ENCODE assay signal across 8 mouse cellular contexts in the genomic region with DNA sequence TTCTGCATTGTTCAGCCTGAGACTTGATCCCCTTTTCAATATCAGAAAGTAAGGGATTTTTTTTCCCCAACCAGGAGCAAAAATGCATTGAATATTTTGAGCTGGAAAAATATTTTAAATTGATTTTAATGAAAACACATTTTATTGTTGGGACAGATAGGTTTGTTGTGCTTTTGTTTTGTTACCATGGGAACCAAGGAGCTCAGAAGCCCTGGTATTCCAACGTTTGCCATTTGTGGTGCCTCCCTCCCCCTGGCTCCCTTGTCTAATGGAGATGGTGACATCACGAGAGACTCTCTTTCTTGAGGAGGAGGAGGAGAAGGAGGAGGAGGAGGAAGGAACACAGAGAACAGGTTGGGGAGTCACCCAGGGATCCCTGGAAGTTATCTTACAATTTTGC.
DNase-seq lines count a peak whose midpoint lies in the region; ATAC-seq and TF ChIP-seq lines count a peak whose summit lies in the region.

No protein-coding gene starts in this region.

- H3K4me1 ChIP-seq in heart, embryonic 15.5 days (replicated peaks) = peaks cover 55% of the 10 kb centered on the region

- H3K36me3 ChIP-seq in heart, embryonic 15.5 days = peaks cover 30% of the 10 kb centered on the region
- peaks cover 33% of the 10 kb centered on the region for H3K36me3 ChIP-seq in macrophage (ENCODE audit: inconsistent target)

- 18% methylated on average over 2 of the region's 2 CpGs for WGBS in heart, embryonic 15.5 days
- WGBS in macrophage (ENCODE audit: missing documents) = 45% methylated on average over 2 of the region's 2 CpGs

- DNase-seq in gastrocnemius, adult 2 months = no peak
- no peak for DNase-seq in gastrocnemius, postnatal 25 days
- DNase-seq in NIH3T3 (ENCODE audit: low read depth) = peak; percentile 74
- DNase-seq in right cerebral cortex, postnatal 4 days = no peak
- no peak for DNase-seq in natural killer cell, adult 2 months (ENCODE audit: low spot score in 2 of 2)

- H3K27me3 ChIP-seq in heart, embryonic 15.5 days = no peaks in the 10 kb centered on the region

- no peak overlapping the region for H3K4me2 ChIP-seq in heart, embryonic 15.5 days

- no peak overlapping the region for H3K9ac ChIP-seq in heart, embryonic 15.5 days

- no peaks in the 10 kb centered on the region for H3K9me3 ChIP-seq in heart, embryonic 15.5 days (replicated peaks)

- TF ChIP-seq CTCF in gastrocnemius, adult 2 months (IDR thresholded peaks at IDR 0.05) = no peak

- ATAC-seq in heart, embryonic 15.5 days (replicated peaks; ENCODE audit: insufficient number of reproducible peaks, insufficient read depth, low FRiP score, low read depth) = no peak; the same call in 1 of the 2 replicates
- ATAC-seq in inflammation-experienced regulatory T-cells, adult 6 months = no peak

- peak overlapping the region; percentile 85 for H3K27ac ChIP-seq in gastrocnemius, adult 2 months
- peak overlapping the region; percentile 84 for H3K27ac ChIP-seq in heart, embryonic 15.5 days
- H3K27ac ChIP-seq in macrophage = peak overlapping the region; percentile 54

- H3K4me3 ChIP-seq in gastrocnemius, adult 2 months = peak overlapping the region; percentile 20; the same call in 1 of the 2 replicates
- H3K4me3 ChIP-seq in heart, embryonic 15.5 days = no peak overlapping the region
- no peak overlapping the region for H3K4me3 ChIP-seq in macrophage (ENCODE audit: inconsistent target)

- intact Hi-C loops in gastrocnemius, adult 2 months (cut with DNase I) = loop anchor here (2.0 kb wide), 1 partner anchor 30 kb away; no protein-coding TSS in a partner anchor

- H3K79me2 ChIP-seq in macrophage (ENCODE audit: inconsistent target) = peaks cover 9% of the 10 kb centered on the region; the same call in 1 of the 2 replicates
